Mouse (Mus musculus): ENCODE data around the gene Mettl6. TPM values are rescaled to one million over a fixed set of nuclear protein-coding genes. Genes with fewer than 3 reads are reported as not detected.

Mettl6 gene
- total and polyA plus RNA-seq, 3 experiments: 35.6 to 39.2 TPM; not detected in 1

GRCm38 (mm10) chr14:31496241-31496646, 1.4 kb upstream of the Mettl6 start (continued):
- no peak; the same call in 1 of the 2 replicates for TF ChIP-seq POLR2AphosphoS2 (IDR thresholded peaks at IDR 0.05; ENCODE audit: low read length)
- TF ChIP-seq ZC3H11A (IDR thresholded peaks at IDR 0.05; ENCODE audit: low read depth, low read length): no peak
- TF ChIP-seq CHD2 (IDR thresholded peaks at IDR 0.05; ENCODE audit: low read length): no peak
- peak in 1 of 2 experiments; percentile 63; a peak in 2 of 4 replicates for TF ChIP-seq POLR2A (IDR thresholded peaks at IDR 0.05; ENCODE audit: control insufficient read depth in 1 of 2, insufficient read depth in 1 of 2, low read depth in 1 of 2, low read length in 2 of 2, poor library complexity in 1 of 2)
- no peak for TF ChIP-seq MAZ (IDR thresholded peaks at IDR 0.05; ENCODE audit: low read depth, low read length)
- TF ChIP-seq TAL1 (IDR thresholded peaks at IDR 0.05; ENCODE audit: low read length): peak; percentile 100
- 0 out of 2 replicates have a peak, but pooled peaks have one; percentile 40 for TF ChIP-seq HCFC1 (IDR thresholded peaks at IDR 0.05; ENCODE audit: low read depth, low read length)
- no peak; the same call in 1 of the 2 replicates for TF ChIP-seq KAT2A (conservative IDR thresholded peaks at IDR 0.05; ENCODE audit: low read depth, low read length)
- TF ChIP-seq USF2 (IDR thresholded peaks at IDR 0.05; ENCODE audit: borderline replicate concordance in 1 of 2, insufficient read depth in 1 of 2, low read depth in 1 of 2, low read length in 2 of 2): no peak
- TF ChIP-seq CHD1 (IDR thresholded peaks at IDR 0.05; ENCODE audit: low read depth, low read length): no peak
- peak; percentile 92 for TF ChIP-seq RCOR1 (IDR thresholded peaks at IDR 0.05; ENCODE audit: low read depth, low read length)
- peak; percentile 100 for TF ChIP-seq GATA1 (IDR thresholded peaks at IDR 0.05; ENCODE audit: low read depth, low read length)
- TF ChIP-seq MXI1 (IDR thresholded peaks at IDR 0.05; ENCODE audit: low read depth, low read length): peak; percentile 98

GRCm38 (mm10) chr14:31495538-31495937, 698 bp upstream of the Mettl6 start:
- Histone ChIP-seq H3K9me3 (replicated peaks; ENCODE audit: insufficient read depth, low read length) (no peaks in the 10 kb centered on the region), H3K27ac (ENCODE audit: control insufficient read depth, low read depth, low read length) (peak overlapping the region; percentile 87), H3K36me3 (ENCODE audit: control insufficient read depth in 1 of 2, insufficient read depth in 2 of 2, low read length in 2 of 2) (peaks cover 17 to 32% of the 10 kb centered on the region in 2 experiments), H3K27me3 (ENCODE audit: control insufficient read depth in 1 of 2, insufficient read depth in 2 of 2, low read length in 2 of 2) (no peaks in the 10 kb centered on the region), H3K79me2 (ENCODE audit: control insufficient read depth, insufficient read depth, low read length, poor library complexity) (peaks cover 64% of the 10 kb centered on the region), H3K4me3 (ENCODE audit: control insufficient read depth in 1 of 2, insufficient read depth in 1 of 2, low read depth in 2 of 2, low read length in 2 of 2) (peak overlapping the region; percentile 87 to 98), H3K4me1 (ENCODE audit: control insufficient read depth in 1 of 2, insufficient read depth in 2 of 2, low read length in 2 of 2) (peaks cover 5 to 13% of the 10 kb centered on the region in 2 experiments), H3K9ac (ENCODE audit: control insufficient read depth, low read depth, low read length, poor library complexity, severe bottlenecking) (peak overlapping the region; percentile 95)
- DNase-seq (ENCODE audit: low read depth, low spot score): no peak
- TF ChIP-seq USF2 (IDR thresholded peaks at IDR 0.05; ENCODE audit: borderline replicate concordance in 1 of 2, insufficient read depth in 1 of 2, low read depth in 1 of 2, low read length in 2 of 2) (no peak), JUND (IDR thresholded peaks at IDR 0.05; ENCODE audit: low read depth, low read length) (no peak), GATA1 (IDR thresholded peaks at IDR 0.05; ENCODE audit: low read depth, low read length) (no peak), CHD1 (IDR thresholded peaks at IDR 0.05; ENCODE audit: low read depth, low read length) (peak; percentile 75; the same call in 1 of the 2 replicates)

- H3K4me1 ChIP-seq (ENCODE audit: control insufficient read depth in 1 of 2, insufficient read depth in 2 of 2, low read length in 2 of 2): peaks cover 5 to 13% of the 10 kb centered on the region in 2 experiments
- H3K9me3 ChIP-seq (replicated peaks; ENCODE audit: insufficient read depth, low read length): no peaks in the 10 kb centered on the region
- peaks cover 65% of the 10 kb centered on the region for H3K79me2 ChIP-seq (ENCODE audit: control insufficient read depth, insufficient read depth, low read length, poor library complexity)
- H3K4me3 ChIP-seq (ENCODE audit: control insufficient read depth in 1 of 2, insufficient read depth in 1 of 2, low read depth in 2 of 2, low read length in 2 of 2): peak within 1 kb of the TSS; percentile 87 to 98
- peak within 1 kb of the TSS; percentile 88 for H3K27ac ChIP-seq (ENCODE audit: control insufficient read depth, low read depth, low read length)
- H3K9ac ChIP-seq (ENCODE audit: control insufficient read depth, low read depth, low read length, poor library complexity, severe bottlenecking): peak within 1 kb of the TSS; percentile 95
- peak; percentile 75 for DNase-seq (ENCODE audit: low read depth, low spot score)
- H3K36me3 ChIP-seq (ENCODE audit: control insufficient read depth in 1 of 2, insufficient read depth in 2 of 2, low read length in 2 of 2): peaks cover 18 to 32% of the 10 kb centered on the region in 2 experiments
- H3K27me3 ChIP-seq (ENCODE audit: control insufficient read depth in 1 of 2, insufficient read depth in 2 of 2, low read length in 2 of 2): no peaks in the 10 kb centered on the region
- no peak for TF ChIP-seq ZKSCAN1 (IDR thresholded peaks at IDR 0.05; ENCODE audit: low read depth, low read length)
- TF ChIP-seq RCOR1 (IDR thresholded peaks at IDR 0.05; ENCODE audit: low read depth, low read length): no peak
- peak; percentile 14; the same call in 1 of the 2 replicates for TF ChIP-seq MAX (IDR thresholded peaks at IDR 0.05; ENCODE audit: low read length)
- no peak for TF ChIP-seq MAZ (IDR thresholded peaks at IDR 0.05; ENCODE audit: low read depth, low read length)
- TF ChIP-seq EP300 (IDR thresholded peaks at IDR 0.05; ENCODE audit: low read depth in 1 of 2, low read length in 2 of 2): peak in 1 of 2 experiments; percentile 57; a peak in 2 of 4 replicates
- TF ChIP-seq TBP (IDR thresholded peaks at IDR 0.05; ENCODE audit: low read depth, low read length): no peak
- TF ChIP-seq UBTF (IDR thresholded peaks at IDR 0.05; ENCODE audit: borderline replicate concordance, insufficient read depth, low read depth, low read length): no peak
- 0 out of 2 replicates have a peak, but pooled peaks have one; percentile 8 for TF ChIP-seq MAFK (IDR thresholded peaks at IDR 0.05; ENCODE audit: borderline replicate concordance, low read depth, low read length)
- TF ChIP-seq MYB (IDR thresholded peaks at IDR 0.05; ENCODE audit: low read depth, low read length): peak; percentile 99
- no peak for TF ChIP-seq CTCF (IDR thresholded peaks at IDR 0.05 in 2 of 3, conservative IDR thresholded peaks at IDR 0.05 in 1 of 3; ENCODE audit: control insufficient read depth in 1 of 3, insufficient read depth in 1 of 3, low read depth in 2 of 3, low read length in 3 of 3, poor library complexity in 1 of 3, severe bottlenecking in 1 of 3)
- TF ChIP-seq SIN3A (IDR thresholded peaks at IDR 0.05; ENCODE audit: low read length): peak; percentile 58
- TF ChIP-seq NELFE (IDR thresholded peaks at IDR 0.05; ENCODE audit: low read depth, low read length): no peak
- no peak for TF ChIP-seq ZMIZ1 (IDR thresholded peaks at IDR 0.05; ENCODE audit: low read depth, low read length)
- TF ChIP-seq CHD1 (IDR thresholded peaks at IDR 0.05; ENCODE audit: low read depth, low read length): no peak
- no peak for TF ChIP-seq E2F4 (IDR thresholded peaks at IDR 0.05; ENCODE audit: borderline replicate concordance, low read depth, low read length)
- TF ChIP-seq ZNF384 (IDR thresholded peaks at IDR 0.05; ENCODE audit: low read depth, low read length): peak; percentile 43; the same call in 1 of the 2 replicates
- TF ChIP-seq POLR2AphosphoS2 (IDR thresholded peaks at IDR 0.05; ENCODE audit: low read length): no peak
- no peak for TF ChIP-seq JUND (IDR thresholded peaks at IDR 0.05; ENCODE audit: low read depth, low read length)
These were observed 378 bp downstream of the Mettl6 start, which contains the start of gene Eaf1 for GRCm38 (mm10) chr14:31494349-31494974. TSS of gene Eaf1 (plus strand) at chr14:31494399.
